Mouse (Mus musculus) heart, embryonic 12.5 days (tissue): ENCODE data around the gene Ube2f. TPM values are rescaled to one million over a fixed set of nuclear protein-coding genes. Genes with fewer than 3 reads are reported as not detected.

ENCODE experiments used
- ATAC-seq: fragments of 200-750 bp; cut with Nextera tagmentation; 2 replicates; pipeline ENCODE4 v1.8.0; 2017; ENCODE audit warnings: moderate TSS enrichment, moderate library complexity; ENCODE audit not compliant: insufficient number of reproducible peaks, low FRiP score
- H3K27ac ChIP-seq: fragments of 300-500 bp; sonication (generic); 2 replicates; pipeline ENCODE4 v1.5.1; 2016; ENCODE audit warnings: mild to moderate bottlenecking, moderate library complexity; ENCODE audit not compliant: poor library complexity, severe bottlenecking
- H3K27me3 ChIP-seq: fragments of 300-500 bp; sonication (generic); replicated peaks from 2 replicates; pipeline ENCODE4 v1.6.1; 2016; ENCODE audit warnings: mild to moderate bottlenecking, moderate library complexity
- H3K36me3 ChIP-seq: fragments of 300-500 bp; sonication (generic); 2 replicates; pipeline ENCODE4 v1.6.1; 2016; ENCODE audit warnings: mild to moderate bottlenecking, moderate library complexity
- H3K4me1 ChIP-seq: fragments of 300-500 bp; sonication (generic); replicated peaks from 2 replicates; pipeline ENCODE4 v1.6.1; 2016; ENCODE audit warnings: mild to moderate bottlenecking
- H3K4me2 ChIP-seq: fragments of 300-500 bp; sonication (generic); 2 replicates; pipeline ENCODE4 v1.6.1; 2016; ENCODE audit warnings: mild to moderate bottlenecking, moderate library complexity
- H3K4me3 ChIP-seq: fragments of 300-500 bp; sonication (generic); 2 replicates; pipeline ENCODE4 v1.5.1; 2016; ENCODE audit warnings: mild to moderate bottlenecking
- H3K9ac ChIP-seq: fragments of 300-500 bp; sonication (generic); 2 replicates; pipeline ENCODE4 v1.6.1; 2016; ENCODE audit warnings: mild to moderate bottlenecking, moderate library complexity
- H3K9me3 ChIP-seq: fragments of 300-500 bp; sonication (generic); replicated peaks from 2 replicates; pipeline ENCODE4 v1.6.1; 2016; ENCODE audit warnings: mild to moderate bottlenecking, moderate library complexity
- WGBS: fragments of 180-500 bp; shearing (Covaris S2); methylation state at CpG from one replicate; pipeline ENCODE4 v1.1.7; 2016; 5-methylcytosine and 5-hydroxymethylcytosine counted together
- polyA plus RNA-seq: library from polyadenylated mRNA; unstranded; fragments of >200 nt; fragmentation: Nextera tagmentation; extraction: Ambion mirVana; gene quantifications from 2 replicates; pipeline ENCODE4 v1.2.1, GENCODE M21; 2016

Gene Ube2f
- polyA plus RNA-seq, 1 experiment from 2014 or later = 65.2 TPM

DNA sequence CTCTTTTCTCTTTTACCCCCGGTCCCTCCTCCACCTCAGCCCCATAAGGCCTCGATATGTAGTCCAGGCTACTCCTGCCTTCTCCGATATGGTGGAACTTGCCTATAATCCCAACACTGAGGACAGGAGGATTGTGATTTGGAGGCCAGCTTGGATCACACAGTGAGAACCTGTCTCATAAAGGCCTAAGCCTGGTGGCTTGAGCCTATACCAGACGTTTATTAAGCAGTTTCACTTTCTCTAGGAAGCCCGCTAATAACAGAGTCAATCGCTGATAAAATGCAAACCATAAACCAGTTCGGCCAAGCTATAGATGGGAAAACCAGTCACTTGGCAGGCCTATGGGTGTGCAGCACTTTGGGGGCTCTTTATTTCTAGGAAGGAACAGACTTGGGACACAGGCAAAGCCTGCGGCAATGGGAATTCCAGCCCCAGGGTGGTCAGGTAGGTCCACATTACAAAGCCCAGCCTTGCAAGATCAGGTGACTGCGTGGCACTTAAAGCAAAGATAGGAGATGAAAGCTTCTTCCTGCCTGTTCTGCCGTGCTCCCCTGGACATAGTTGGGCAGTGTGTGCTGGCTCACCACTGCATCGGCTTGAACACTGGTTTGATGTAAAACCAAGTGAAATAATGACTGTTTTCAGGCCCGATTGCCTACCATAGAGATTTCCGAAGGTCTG lies 49.1 kb downstream of the Ube2f start:
- Histone ChIP-seq H3K27ac (no peak overlapping the region), H3K9me3 (no peaks in the 10 kb centered on the region), H3K4me2 (peak overlapping the region; percentile 84), H3K4me3 (peak overlapping the region; percentile 78), H3K27me3 (no peaks in the 10 kb centered on the region), H3K36me3 (peaks cover 26% of the 10 kb centered on the region), H3K4me1 (peaks cover 10% of the 10 kb centered on the region), H3K9ac (peak overlapping the region; percentile 76)
- 74% methylated on average over 13 of the region's 13 CpGs for WGBS
- ATAC-seq = no peak

DNA sequence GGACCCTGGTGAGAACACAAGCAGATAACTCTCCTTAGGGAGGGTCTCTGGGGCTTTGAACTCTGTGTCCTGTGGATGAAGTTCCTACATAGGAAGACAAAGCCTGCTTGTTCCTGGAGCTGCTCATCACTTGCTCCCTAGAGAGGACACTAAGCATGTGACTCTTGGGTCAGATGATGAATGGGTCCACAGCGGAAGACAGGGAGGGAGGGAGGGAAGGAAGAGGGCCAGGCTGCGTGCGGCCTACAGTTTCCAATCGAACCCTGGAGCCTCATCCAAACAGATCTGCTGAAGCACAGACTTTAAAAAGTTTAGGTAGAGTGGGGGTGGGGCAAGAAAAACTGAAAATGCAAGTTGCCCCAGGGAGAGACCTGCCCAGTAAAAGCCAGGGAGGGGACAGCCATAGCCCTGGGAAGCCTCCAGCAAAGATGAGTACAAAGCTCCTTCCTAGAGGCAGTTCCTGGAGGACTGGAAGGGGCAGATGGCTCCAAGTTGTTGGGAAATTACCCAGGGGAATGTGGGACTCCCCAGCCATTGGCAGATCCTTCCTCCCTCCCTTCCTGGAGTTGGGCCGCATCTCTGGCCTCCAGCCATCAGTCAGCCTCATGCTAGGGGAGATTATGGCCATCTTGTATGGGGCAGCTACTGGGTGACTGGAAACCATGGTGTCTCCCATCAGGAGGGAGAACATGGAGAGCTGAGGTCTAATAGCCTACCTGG lies 49.8 kb downstream of the Ube2f start:
- no peak overlapping the region for H3K9ac ChIP-seq
- no peak for ATAC-seq
- H3K4me1 ChIP-seq = peaks cover 10% of the 10 kb centered on the region
- peaks cover 26% of the 10 kb centered on the region for H3K36me3 ChIP-seq
- H3K27ac ChIP-seq = no peak overlapping the region
- no peak overlapping the region for H3K4me3 ChIP-seq
- no peak overlapping the region for H3K4me2 ChIP-seq
- WGBS = 87% methylated on average over 5 of the region's 5 CpGs
- H3K27me3 ChIP-seq = no peaks in the 10 kb centered on the region
- no peaks in the 10 kb centered on the region for H3K9me3 ChIP-seq

DNA sequence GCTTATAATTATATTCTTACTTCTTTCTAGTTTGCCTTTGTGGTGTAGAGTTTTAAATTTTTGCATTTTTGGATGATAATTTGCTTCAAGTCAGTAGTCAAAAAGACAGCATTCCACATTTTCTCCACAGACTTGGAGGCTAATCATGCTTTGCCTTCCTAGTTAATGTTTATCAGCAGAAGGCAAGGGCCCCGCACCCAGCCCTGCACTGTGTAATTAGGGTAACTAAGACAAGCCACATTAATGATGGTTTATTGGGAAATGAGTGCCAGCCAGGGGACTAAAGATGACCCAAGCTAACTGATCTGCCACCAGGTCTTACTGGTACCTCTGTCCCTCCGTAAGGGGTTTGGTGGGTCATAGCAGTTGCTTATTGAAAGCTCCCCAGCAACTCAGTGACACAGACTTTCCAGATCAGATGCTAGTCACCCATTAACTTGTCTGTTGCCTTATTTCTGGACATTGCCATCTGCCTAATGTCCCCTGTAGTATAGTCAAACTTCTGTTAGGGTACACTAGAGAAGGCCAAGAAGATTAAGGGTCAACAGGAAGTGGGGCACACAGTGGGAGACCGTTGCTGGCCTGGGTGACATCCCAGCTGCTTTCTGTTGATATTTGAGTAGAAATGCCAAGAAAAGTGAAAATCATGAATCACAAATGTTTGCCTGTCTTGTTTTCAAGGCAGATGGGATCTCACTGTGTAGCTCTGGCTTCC lies 51.3 kb downstream of the Ube2f start:
- H3K36me3 ChIP-seq = peaks cover 35% of the 10 kb centered on the region
- H3K4me3 ChIP-seq = no peak overlapping the region
- H3K9me3 ChIP-seq = no peaks in the 10 kb centered on the region
- no peak for ATAC-seq
- peaks cover 10% of the 10 kb centered on the region for H3K4me1 ChIP-seq
- WGBS = 73% methylated on average over 3 of the region's 3 CpGs
- no peak overlapping the region for H3K9ac ChIP-seq
- H3K27me3 ChIP-seq = no peaks in the 10 kb centered on the region
- H3K4me2 ChIP-seq = no peak overlapping the region
- H3K27ac ChIP-seq = no peak overlapping the region

DNA sequence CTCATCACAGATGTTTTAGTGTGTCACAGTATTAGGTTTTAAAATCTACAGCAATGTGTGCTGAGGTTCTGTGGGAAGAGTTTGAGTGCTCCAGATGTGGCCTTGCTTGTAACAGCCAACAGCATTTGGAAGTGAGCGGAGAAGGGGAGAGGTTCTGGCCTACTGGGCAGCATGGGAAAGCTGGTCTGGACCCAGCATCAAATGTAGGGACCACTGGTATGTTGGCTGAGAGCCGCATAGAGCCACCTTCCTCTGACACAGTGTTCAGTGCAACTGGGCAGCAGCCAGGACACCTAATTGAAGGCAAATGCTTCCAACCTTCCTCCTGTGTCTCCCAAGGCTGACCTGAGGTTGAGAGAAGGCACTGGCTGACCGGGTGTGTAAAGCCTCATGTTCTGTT lies 51.9 kb downstream of the Ube2f start:
- H3K4me1 ChIP-seq = peaks cover 10% of the 10 kb centered on the region
- no peak overlapping the region for H3K27ac ChIP-seq
- WGBS = 87% methylated on average over 3 of the region's 3 CpGs
- H3K4me3 ChIP-seq = no peak overlapping the region
- no peaks in the 10 kb centered on the region for H3K27me3 ChIP-seq
- H3K9ac ChIP-seq = no peak overlapping the region
- H3K4me2 ChIP-seq = no peak overlapping the region
- H3K36me3 ChIP-seq = peaks cover 37% of the 10 kb centered on the region
- ATAC-seq = no peak
- no peaks in the 10 kb centered on the region for H3K9me3 ChIP-seq

DNA sequence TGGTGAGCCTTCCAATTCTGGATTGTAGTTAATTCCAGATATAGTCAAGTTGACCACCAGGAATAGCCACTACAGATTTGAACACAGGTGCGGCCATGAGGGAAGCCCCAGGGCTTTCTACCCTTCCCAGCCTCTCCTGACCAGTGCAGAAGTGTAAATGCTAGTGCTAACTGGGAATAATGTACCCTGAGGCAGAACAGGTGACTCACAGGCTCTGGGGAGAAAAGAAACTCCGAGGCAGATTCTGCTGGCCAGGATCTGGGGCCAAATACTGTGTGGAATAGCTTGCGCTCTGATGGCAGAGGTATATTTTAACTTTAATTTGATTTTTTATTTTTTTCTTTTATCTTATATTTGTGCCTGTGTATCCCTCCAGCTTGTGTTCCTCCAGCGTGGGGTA lies 54.5 kb downstream of the Ube2f start:
- H3K27me3 ChIP-seq = no peaks in the 10 kb centered on the region
- no peak for ATAC-seq
- no peak overlapping the region for H3K4me3 ChIP-seq
- no peak overlapping the region for H3K27ac ChIP-seq
- no peaks in the 10 kb centered on the region for H3K9me3 ChIP-seq
- H3K36me3 ChIP-seq = peaks cover 63% of the 10 kb centered on the region
- WGBS = 92% methylated on average over 4 of the region's 4 CpGs
- H3K9ac ChIP-seq = no peak overlapping the region
- peaks cover under 1% of the 10 kb centered on the region for H3K4me1 ChIP-seq
- H3K4me2 ChIP-seq = no peak overlapping the region

DNA sequence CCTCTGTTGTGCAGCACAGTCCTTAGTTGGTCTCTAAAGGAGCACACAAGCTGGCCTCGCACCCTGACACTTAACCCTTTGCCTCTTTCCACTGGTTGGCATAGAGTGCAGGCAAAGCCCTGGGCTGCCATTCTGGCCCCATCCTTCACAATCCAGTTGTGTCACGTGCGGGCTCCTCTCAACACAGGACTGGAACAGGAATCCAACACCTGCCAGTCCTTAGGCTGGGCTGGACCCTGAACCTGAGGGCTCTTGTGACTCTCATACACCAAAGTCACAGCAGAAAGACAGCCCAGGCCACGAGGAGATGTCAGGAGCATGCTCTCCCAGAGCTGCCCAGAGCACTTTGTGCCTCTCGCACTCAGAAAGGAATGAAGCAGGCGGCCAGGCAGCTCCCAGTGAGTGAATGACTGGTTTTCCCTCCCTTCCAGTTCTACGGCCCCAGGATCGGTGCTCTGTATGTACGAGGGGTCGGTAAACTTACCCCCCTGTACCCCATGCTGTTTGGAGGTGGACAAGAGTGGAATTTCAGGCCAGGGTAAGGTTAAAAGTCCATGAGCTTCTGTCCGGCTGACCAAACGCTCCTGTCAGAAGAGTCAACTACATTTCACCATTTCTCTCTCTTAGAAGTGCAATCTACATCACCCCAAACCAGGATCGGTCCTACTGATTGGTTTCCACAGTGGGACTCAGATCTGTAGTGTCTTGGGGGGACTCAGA lies 59.4 kb downstream of the Ube2f start:
- H3K4me2 ChIP-seq = no peak overlapping the region
- peaks cover 71% of the 10 kb centered on the region for H3K36me3 ChIP-seq
- no peak for ATAC-seq
- H3K9ac ChIP-seq = no peak overlapping the region
- no peak overlapping the region for H3K27ac ChIP-seq
- peaks cover 15% of the 10 kb centered on the region for H3K4me1 ChIP-seq
- H3K4me3 ChIP-seq = no peak overlapping the region
- 90% methylated on average over 13 of the region's 13 CpGs for WGBS
- H3K27me3 ChIP-seq = no peaks in the 10 kb centered on the region
- no peaks in the 10 kb centered on the region for H3K9me3 ChIP-seq

DNA sequence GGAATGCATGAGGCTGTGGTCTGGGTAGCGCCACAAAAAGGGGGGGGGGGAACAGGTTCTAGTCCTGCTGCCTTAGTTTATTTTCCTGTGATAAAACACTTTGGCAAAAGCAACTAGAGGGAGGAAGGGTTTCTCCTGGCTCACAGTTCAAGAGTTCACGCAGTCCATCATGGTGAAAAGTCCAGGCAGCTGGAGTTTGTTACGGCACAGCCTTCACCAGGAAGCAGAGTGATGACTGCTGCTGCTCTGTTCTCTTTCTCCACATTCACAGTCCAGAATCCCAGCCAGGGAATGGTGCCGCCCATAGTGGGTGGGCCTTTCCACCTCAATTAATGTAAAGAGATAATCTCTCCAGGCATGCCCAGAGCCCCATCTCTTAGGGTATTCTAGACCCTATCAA lies 62.2 kb downstream of the Ube2f start:
- no peak overlapping the region for H3K9ac ChIP-seq
- peaks cover 51% of the 10 kb centered on the region for H3K36me3 ChIP-seq
- H3K4me2 ChIP-seq = no peak overlapping the region
- no peak for ATAC-seq
- 84% methylated on average over 4 of the region's 4 CpGs for WGBS
- peaks cover 18% of the 10 kb centered on the region for H3K4me1 ChIP-seq
- no peak overlapping the region for H3K27ac ChIP-seq
- H3K9me3 ChIP-seq = no peaks in the 10 kb centered on the region
- H3K27me3 ChIP-seq = no peaks in the 10 kb centered on the region
- H3K4me3 ChIP-seq = no peak overlapping the region

DNA sequence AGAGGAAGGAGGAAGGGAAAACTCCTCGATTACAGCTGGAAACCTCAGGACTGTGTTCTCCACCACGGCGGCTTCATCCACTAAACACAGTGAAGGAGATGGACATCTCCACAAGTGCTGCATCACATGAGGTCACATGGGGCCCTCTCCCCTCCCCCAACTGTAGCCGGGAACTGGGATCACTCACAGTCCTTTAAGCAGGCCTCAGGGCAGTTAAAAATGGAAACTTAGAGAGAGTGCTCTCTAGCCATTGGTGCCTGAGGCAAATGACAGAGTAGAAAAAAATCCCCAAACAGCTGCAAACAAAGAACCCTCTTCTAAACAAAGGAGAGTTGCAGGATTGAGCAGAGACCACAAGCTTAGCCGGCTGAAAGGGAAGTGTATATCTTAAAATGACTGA lies 63.1 kb downstream of the Ube2f start:
- peaks cover 26% of the 10 kb centered on the region for H3K4me1 ChIP-seq
- H3K27ac ChIP-seq = peak overlapping the region; percentile 80
- no peak for ATAC-seq
- 0 out of 2 replicates have a peak overlapping the region, but pooled peaks have one; percentile 25 for H3K9ac ChIP-seq
- no peak overlapping the region for H3K4me3 ChIP-seq
- peaks cover 41% of the 10 kb centered on the region for H3K36me3 ChIP-seq
- no peaks in the 10 kb centered on the region for H3K9me3 ChIP-seq
- H3K4me2 ChIP-seq = no peak overlapping the region
- H3K27me3 ChIP-seq = no peaks in the 10 kb centered on the region
- 39% methylated on average over 5 of the region's 5 CpGs for WGBS

DNA sequence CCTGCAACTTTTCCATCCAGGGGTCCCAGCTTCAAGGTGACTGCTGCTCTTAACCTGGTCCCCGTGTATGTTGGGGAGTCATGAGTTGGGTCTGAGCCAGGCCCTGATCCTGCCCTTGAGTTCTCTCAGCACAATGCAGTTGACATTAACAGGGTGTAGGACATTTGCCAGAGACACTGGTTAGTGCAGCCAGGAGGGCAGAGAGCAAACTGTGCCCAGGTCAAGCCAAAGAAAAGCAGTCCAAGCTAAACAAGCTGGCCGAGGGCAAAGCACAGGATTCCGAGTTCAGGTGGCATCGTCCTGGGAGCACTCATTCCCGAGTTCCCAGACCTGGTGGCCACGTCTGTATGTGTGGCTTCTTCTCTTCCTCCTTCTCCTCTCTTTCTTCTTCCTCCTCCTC lies 67.6 kb downstream of the Ube2f start:
- no peak overlapping the region for H3K4me2 ChIP-seq
- H3K4me1 ChIP-seq = peaks cover 39% of the 10 kb centered on the region
- H3K4me3 ChIP-seq = no peak overlapping the region
- H3K27me3 ChIP-seq = no peaks in the 10 kb centered on the region
- ATAC-seq = no peak
- H3K27ac ChIP-seq = no peak overlapping the region
- H3K36me3 ChIP-seq = peaks cover 4% of the 10 kb centered on the region; the same call in 1 of the 2 replicates
- WGBS = 74% methylated on average over 6 of the region's 6 CpGs
- H3K9ac ChIP-seq = no peak overlapping the region
- no peaks in the 10 kb centered on the region for H3K9me3 ChIP-seq

DNA sequence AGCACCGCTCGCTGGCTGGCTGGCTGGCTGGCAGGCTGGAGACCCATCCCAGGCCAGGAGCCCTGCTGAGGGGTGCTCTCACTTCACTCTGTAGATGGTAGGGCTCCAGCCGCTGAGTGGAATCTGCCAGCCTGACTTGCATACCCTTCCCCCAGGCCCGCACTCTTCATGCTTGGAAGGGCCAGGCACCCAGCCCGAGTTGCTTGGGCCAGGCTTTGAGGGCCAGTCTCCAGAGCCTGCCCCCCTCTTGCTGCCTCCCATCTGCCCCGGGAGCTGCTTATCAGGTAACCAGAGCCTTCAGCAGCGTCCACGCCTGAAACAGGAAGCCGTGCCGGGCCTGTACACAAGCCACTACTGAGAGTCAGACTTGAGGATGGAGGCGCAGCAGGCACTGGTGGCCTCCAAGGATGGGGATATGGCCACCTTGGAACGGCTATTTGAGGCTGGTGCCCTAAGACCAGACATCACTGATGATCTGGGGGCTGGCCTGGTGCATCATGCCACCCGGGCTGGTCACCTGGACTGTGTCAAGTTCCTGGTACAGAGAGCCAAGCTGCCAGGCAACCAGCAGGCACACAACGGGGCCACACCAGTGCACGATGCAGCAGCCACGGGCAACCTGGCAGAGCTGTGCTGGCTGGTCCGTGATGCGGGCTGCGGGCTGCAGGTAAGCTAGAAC lies 71.8 kb downstream of the Ube2f start, which contains the start of gene Espnl:
Gene Espnl (plus strand): TSS at position 316 of the 679 bp plus-strand sequence.
- 39% methylated on average over 19 of the region's 19 CpGs for WGBS
- Histone ChIP-seq H3K4me2 (peak within 1 kb of the TSS; percentile 33; the same call in 1 of the 2 replicates), H3K9me3 (no peaks in the 10 kb centered on the region), H3K4me1 (peaks cover 24% of the 10 kb centered on the region), H3K36me3 (no peaks in the 10 kb centered on the region), H3K27ac (no peak within 1 kb of the TSS; the same call in 1 of the 2 replicates), H3K9ac (peak within 1 kb of the TSS; percentile 43; the same call in 1 of the 2 replicates), H3K4me3 (no peak within 1 kb of the TSS), H3K27me3 (no peaks in the 10 kb centered on the region; the same call in 1 of the 2 replicates)
- ATAC-seq = peak; percentile 54
